Mouse (Mus musculus) megakaryocyte, embryonic 14.5 days (primary cell): ENCODE results near the gene Mlx. TPM values are rescaled to one million over a fixed set of nuclear protein-coding genes. Genes with fewer than 3 reads are reported as not detected.
A peak's percentile ranks its signal among the peaks of the same experiment; 100 is the strongest.

ENCODE experiments used
- H3K27me3 ChIP-seq: replicated peaks from 2 replicates; pipeline ENCODE3; 2012; ENCODE audit warnings: inconsistent platforms
- H3K36me3 ChIP-seq: replicated peaks from 2 replicates; pipeline ENCODE3; 2012; ENCODE audit warnings: low read length, inconsistent platforms, mixed read lengths
- H3K4me1 ChIP-seq: 2 replicates; pipeline ENCODE4 v1.6.1; 2012; ENCODE audit warnings: inconsistent platforms
- H3K4me3 ChIP-seq: replicated peaks from 2 replicates; pipeline ENCODE3; 2012; ENCODE audit warnings: moderate library complexity, mild to moderate bottlenecking, inconsistent platforms
- H3K9me3 ChIP-seq: 2 replicates; pipeline ENCODE4 v1.6.1; 2012; ENCODE audit warnings: inconsistent platforms
- FLI1 ChIP-seq: IDR thresholded peaks from 2 replicates; pipeline ENCODE4 v1.6.1; 2012; ENCODE audit warnings: low read length, inconsistent platforms, mixed read lengths
- GATA1 ChIP-seq: IDR thresholded peaks from 3 replicates; pipeline ENCODE4 v1.6.1; 2012; ENCODE audit warnings: mixed read lengths, low read length, inconsistent platforms, borderline replicate concordance
- polyA plus RNA-seq: library from polyadenylated mRNA; stranded (reverse); fragments of >175 nt; gene quantifications from 2 replicates; pipeline ENCODE4 v1.2.3, GENCODE M21; 2012; ENCODE audit warnings: low replicate concordance; ENCODE audit not compliant: insufficient read depth

The Mlx gene
- polyA plus RNA-seq, 1 experiment, result 12.4 TPM

DNA sequence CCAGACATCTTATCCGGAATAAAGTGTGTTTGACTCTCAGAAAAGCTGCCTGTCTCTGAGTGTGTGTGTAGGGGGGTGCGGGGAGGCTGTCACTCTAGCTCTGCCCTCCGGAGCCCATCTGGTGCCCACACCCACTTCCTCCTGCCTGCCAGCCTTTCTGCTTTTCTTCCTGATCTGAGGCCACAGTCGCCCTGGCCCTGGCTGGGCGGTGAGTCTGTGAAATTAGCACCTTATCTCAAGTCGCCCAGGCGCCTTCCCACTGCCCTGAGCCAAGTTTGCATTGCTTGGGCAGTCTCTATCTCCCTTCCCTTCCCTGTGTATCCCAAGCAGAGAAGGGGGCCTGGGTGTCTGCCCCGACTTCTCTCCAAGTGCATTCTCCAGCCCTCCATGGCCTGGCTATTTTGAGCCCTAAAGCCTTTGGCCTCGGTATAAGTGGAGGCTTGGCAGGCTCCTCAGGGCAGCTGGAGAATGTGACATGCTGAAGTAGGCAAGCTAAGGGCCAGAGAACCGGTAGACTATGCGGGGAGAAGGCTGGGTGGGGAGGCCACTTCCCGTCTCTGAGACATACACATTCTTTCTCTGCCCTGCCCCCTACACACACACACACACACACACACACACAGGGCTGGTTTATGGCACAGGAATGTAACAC, 23.3 kb upstream of the Mlx start:
- Histone ChIP-seq H3K4me3 (peak overlapping the region; percentile 87), H3K36me3 (peaks cover 65% of the 10 kb centered on the region), H3K9me3 (no peaks in the 10 kb centered on the region), H3K27me3 (no peaks in the 10 kb centered on the region), H3K4me1 (peaks cover 98% of the 10 kb centered on the region)
- TF ChIP-seq FLI1 (peak; percentile 51; the same call in 1 of the 2 replicates), GATA1 (peak; percentile 91)

DNA sequence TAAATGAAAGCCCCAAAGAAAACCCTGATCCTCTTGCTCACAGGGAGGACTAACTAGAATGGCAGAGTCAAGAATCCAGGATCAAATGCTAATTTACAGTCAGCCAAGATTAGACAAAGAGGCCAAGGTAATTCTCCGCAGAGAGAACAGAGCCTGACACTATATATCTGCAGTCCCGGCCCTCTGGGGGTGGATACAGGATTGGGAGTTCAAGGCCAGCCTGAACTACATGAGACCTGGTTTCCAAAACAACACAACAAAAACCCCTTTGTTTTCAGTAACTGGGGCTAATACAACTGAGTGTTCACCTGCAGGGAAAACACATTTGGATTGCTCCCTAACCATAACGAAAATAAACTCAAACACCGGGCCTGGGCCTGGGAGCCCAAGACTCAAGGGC, 22.6 kb upstream of the Mlx start:
- H3K4me1 ChIP-seq, result peaks cover 98% of the 10 kb centered on the region
- no peaks in the 10 kb centered on the region for H3K27me3 ChIP-seq
- H3K9me3 ChIP-seq, result no peaks in the 10 kb centered on the region
- peaks cover 58% of the 10 kb centered on the region for H3K36me3 ChIP-seq
- H3K4me3 ChIP-seq, result peak overlapping the region; percentile 87
- TF ChIP-seq GATA1 (no peak), FLI1 (no peak)

DNA sequence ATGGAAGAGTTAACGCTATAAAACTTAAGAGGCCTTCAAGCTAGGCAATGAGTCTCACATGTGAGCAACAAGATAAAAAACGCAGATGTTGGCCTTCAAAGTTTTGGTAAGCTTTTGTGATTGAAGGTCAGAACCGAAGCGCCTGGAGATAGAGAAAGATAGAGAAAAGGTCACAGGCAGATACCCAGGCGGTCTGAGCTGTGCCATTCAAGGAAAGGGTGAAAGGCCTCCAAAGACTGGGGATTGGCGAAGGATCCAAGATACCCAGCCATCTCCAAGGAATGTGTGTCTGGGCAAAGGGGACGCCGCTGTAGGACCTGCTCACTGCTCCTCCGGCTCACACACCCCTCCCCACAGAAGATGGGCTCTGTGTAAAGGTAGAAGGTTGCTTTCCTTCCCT, 22.1 kb upstream of the Mlx start:
- no peak for TF ChIP-seq GATA1
- TF ChIP-seq FLI1, result no peak
- Histone ChIP-seq H3K27me3 (no peaks in the 10 kb centered on the region), H3K4me3 (peak overlapping the region; percentile 53), H3K36me3 (peaks cover 53% of the 10 kb centered on the region), H3K9me3 (no peaks in the 10 kb centered on the region), H3K4me1 (peaks cover 94% of the 10 kb centered on the region)

- Histone ChIP-seq H3K4me3 (peak overlapping the region; percentile 73), H3K4me1 (peaks cover 93% of the 10 kb centered on the region), H3K27me3 (peaks cover 5% of the 10 kb centered on the region), H3K36me3 (peaks cover 43% of the 10 kb centered on the region), H3K9me3 (no peaks in the 10 kb centered on the region)
- TF ChIP-seq FLI1 (no peak), GATA1 (no peak)
Measured at GRCm38 (mm10) chr11:101066549-101067412, 20.3 kb upstream of the Mlx start.

DNA sequence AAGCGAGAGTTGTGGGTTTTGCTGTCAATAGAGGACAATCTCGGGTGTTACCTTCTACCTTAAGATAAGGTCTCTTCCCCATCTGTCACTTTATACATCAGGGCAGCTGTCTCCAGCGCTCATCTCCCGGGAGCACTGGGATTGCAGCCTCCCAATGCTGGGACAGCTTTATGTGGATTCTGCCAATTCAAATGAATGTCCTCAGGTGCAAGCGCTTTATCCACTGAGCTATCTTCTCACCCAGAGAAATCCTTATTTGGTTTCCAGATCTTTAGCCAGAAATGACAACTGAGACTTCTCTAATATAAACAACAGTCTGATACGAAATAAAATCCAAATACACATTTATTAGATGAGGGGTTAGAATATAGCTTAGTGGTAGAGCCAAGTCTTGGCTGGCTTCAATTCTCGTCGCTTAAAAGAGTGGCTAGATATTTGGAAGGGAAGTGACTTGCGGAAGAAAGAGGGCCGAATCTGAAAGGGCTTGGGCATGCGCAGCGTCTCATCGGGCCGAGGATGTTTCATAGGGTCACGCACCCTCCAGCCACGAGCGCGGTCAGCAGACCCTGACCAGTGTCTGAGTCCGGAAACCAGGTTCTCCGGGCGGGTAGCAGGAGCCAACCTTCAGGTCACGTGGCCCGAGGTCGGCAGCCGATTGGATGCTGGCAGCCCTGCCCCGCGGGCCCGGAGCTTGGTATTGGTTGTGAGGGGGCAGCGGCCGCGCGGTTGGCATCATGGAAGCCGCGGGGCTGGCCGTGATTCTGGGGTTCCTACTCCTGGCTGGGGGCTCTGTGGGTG, 17.5 kb upstream of the Mlx start, which contains the start of gene Naglu:
Gene Naglu (plus strand): TSS at position 622 of the 798 bp plus-strand sequence.
- TF ChIP-seq FLI1 (no peak), GATA1 (no peak)
- H3K9me3 ChIP-seq, result 0 out of 2 replicates have a peak, but pooled peaks cover 4% of the 10 kb centered on the region
- H3K36me3 ChIP-seq, result peaks cover 46% of the 10 kb centered on the region
- peak within 1 kb of the TSS; percentile 96 for H3K4me3 ChIP-seq
- H3K4me1 ChIP-seq, result peaks cover 89% of the 10 kb centered on the region
- H3K27me3 ChIP-seq, result peaks cover 8% of the 10 kb centered on the region

- peak overlapping the region; percentile 96 for H3K4me3 ChIP-seq
- peaks cover 44% of the 10 kb centered on the region for H3K36me3 ChIP-seq
- peaks cover 8% of the 10 kb centered on the region for H3K27me3 ChIP-seq
- 0 out of 2 replicates have a peak, but pooled peaks cover 4% of the 10 kb centered on the region for H3K9me3 ChIP-seq
- peaks cover 83% of the 10 kb centered on the region for H3K4me1 ChIP-seq
- TF ChIP-seq GATA1, result no peak
- TF ChIP-seq FLI1, result no peak
Measured at GRCm38 (mm10) chr11:101070189-101070527, 16.9 kb upstream of the Mlx start.

- H3K9me3 ChIP-seq, result 0 out of 2 replicates have a peak, but pooled peaks cover 4% of the 10 kb centered on the region
- peaks cover 75% of the 10 kb centered on the region for H3K4me1 ChIP-seq
- peak overlapping the region; percentile 96 for H3K4me3 ChIP-seq
- TF ChIP-seq FLI1 (no peak), GATA1 (no peak)
- H3K27me3 ChIP-seq, result peaks cover 8% of the 10 kb centered on the region
- peaks cover 43% of the 10 kb centered on the region for H3K36me3 ChIP-seq
Measured at GRCm38 (mm10) chr11:101070987-101071386, 16.1 kb upstream of the Mlx start.

- Histone ChIP-seq H3K4me1 (peaks cover 66% of the 10 kb centered on the region), H3K36me3 (peaks cover 48% of the 10 kb centered on the region), H3K9me3 (0 out of 2 replicates have a peak, but pooled peaks cover 4% of the 10 kb centered on the region), H3K4me3 (peak overlapping the region; percentile 42), H3K27me3 (peaks cover 8% of the 10 kb centered on the region)
- TF ChIP-seq GATA1, result no peak
- no peak for TF ChIP-seq FLI1
Measured at GRCm38 (mm10) chr11:101071810-101072428, 15.2 kb upstream of the Mlx start.

DNA sequence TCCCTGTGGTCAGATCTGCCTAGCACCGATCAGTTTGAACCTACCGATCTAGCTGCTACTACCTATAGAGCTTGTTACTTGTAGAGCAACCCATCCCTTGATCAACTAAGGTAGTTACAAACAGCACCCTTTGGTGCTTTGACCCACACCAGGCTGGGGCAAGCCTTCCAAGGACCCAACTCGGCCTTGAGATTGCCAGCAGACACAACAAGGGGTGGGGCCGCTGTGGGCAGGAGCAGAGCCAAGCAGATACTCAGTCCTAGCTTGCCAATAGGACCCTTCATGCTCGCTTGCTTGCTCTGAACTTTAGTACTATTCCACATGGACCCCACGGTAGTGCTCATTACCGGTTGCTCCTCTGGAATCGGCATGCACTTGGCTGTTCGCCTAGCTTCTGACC, 9.0 kb upstream of the Mlx start, which contains the start of gene Hsd17b1:
Gene Hsd17b1 (plus strand): TSS at position 291 of the 400 bp plus-strand sequence.
- H3K36me3 ChIP-seq, result peaks cover 38% of the 10 kb centered on the region
- H3K27me3 ChIP-seq, result peaks cover 21% of the 10 kb centered on the region
- H3K4me1 ChIP-seq, result peaks cover 53% of the 10 kb centered on the region
- TF ChIP-seq GATA1 (no peak), FLI1 (no peak)
- no peak within 1 kb of the TSS for H3K4me3 ChIP-seq
- no peaks in the 10 kb centered on the region for H3K9me3 ChIP-seq

DNA sequence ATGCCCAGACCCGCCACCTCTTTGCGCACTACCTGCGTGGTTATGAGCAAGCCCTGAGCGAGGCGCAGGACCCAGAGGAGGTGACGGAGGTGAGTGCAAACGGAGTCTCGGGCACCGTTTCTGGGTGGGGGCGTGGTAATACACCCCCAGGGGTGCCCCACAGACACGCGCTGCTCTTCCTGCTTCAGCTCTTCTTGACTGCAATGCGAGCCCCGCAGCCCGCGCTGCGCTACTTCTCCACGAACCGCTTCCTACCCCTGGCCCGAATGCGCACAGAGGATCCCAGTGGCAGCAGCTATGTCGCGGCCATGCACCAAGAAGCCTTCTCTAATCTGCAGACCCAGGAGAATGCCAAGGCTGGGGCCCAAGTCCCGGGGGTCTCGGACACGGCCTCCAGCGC, 7.3 kb upstream of the Mlx start:
- Histone ChIP-seq H3K9me3 (no peaks in the 10 kb centered on the region), H3K27me3 (peaks cover 21% of the 10 kb centered on the region), H3K36me3 (peaks cover 36% of the 10 kb centered on the region), H3K4me3 (peak overlapping the region; percentile 87), H3K4me1 (peaks cover 54% of the 10 kb centered on the region)
- TF ChIP-seq GATA1 (no peak), FLI1 (no peak)
